ENCODE assay signal across 14 mouse cellular contexts in the genomic region with DNA sequence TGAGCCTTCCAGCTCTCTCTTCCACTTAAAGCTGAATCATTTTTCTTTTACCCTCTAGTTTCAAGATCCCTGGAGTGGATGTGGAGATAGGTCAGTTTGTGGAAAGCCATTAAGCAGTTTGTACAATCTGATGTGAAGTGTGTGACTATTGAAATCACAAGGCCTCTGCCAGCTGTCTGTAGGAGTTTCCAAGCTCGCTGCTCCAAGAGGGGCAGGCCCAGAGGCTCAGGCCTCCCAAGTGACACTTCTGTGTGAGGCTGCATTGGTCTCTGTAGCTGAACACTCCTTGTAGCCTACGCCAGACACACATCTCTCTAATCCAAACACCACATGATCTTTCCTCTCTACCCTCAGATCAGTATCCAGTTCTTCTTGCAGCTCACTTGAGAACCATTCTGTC.
"Had no signal": no experiment of that assay in that cellular context is flagged by ENCODE, and none has a peak within 500 bp of the region (broad histone marks: within the 10 kb centered on the region; RNA-seq: fewer than 3 reads in every experiment).

No protein-coding gene starts in this region.

- H3K36me3 ChIP-seq: limb, embryonic 12.5 days; liver, embryonic 13.5 days; midbrain, embryonic 12.5 days had no signal

- H3K4me3 ChIP-seq: limb, embryonic 12.5 days; liver, embryonic 13.5 days; midbrain, embryonic 12.5 days had no signal

- H3K27me3 ChIP-seq: limb, embryonic 12.5 days; liver, embryonic 13.5 days; midbrain, embryonic 12.5 days had no signal

- H3K4me2 ChIP-seq: limb, embryonic 12.5 days; liver, embryonic 13.5 days; midbrain, embryonic 12.5 days had no signal

- H3K27ac ChIP-seq: kidney, postnatal 0 days; limb, embryonic 12.5 days; liver, embryonic 13.5 days; midbrain, embryonic 12.5 days; stomach, postnatal 0 days had no signal

- DNase-seq: kidney, adult 8-10 months; kidney, postnatal 36 days; layer of hippocampus, adult 9-11 months; layer of hippocampus, postnatal 36 days; liver; liver, embryonic 13.5 days; liver, postnatal 0 days; right cerebral cortex, postnatal 14 days; thymus, postnatal 4 days had no signal

- H3K9me3 ChIP-seq: limb, embryonic 12.5 days; liver, embryonic 13.5 days; midbrain, embryonic 12.5 days had no signal

- ATAC-seq: intestine, postnatal 0 days; liver, postnatal 0 days had no signal

- H3K9ac ChIP-seq: limb, embryonic 12.5 days; liver, embryonic 13.5 days; liver, postnatal 0 days; midbrain, embryonic 12.5 days had no signal

- H3K4me1 ChIP-seq: liver, embryonic 13.5 days; midbrain, embryonic 12.5 days had no signal
